Mouse (Mus musculus) embryo, embryonic 9.5 days (tissue): Measurements from ENCODE around the gene Smim15.

ENCODE experiments used
- DNase-seq: peaks from one replicate; pipeline ENCODE4 v3.0.0-alpha.2; 2017; ENCODE audit errors: extremely low spot score

The Smim15 gene

GRCm38 (mm10) chr13:108044222-108044941 lies at the start of gene Smim15:
Gene Smim15 (plus strand): TSS chr13:108044446.
- DNase-seq = peak; percentile 93

GRCm38 (mm10) chr13:107995211-107995610 lies 49.0 kb upstream of the Smim15 start:
- DNase-seq = no peak

- DNase-seq = no peak
Observed at GRCm38 (mm10) chr13:107996301-107996700, 47.9 kb upstream of the Smim15 start.

GRCm38 (mm10) chr13:108007861-108008260 lies 36.4 kb upstream of the Smim15 start:
- no peak for DNase-seq

GRCm38 (mm10) chr13:108013110-108013509 lies 31.1 kb upstream of the Smim15 start:
- no peak for DNase-seq

GRCm38 (mm10) chr13:108013839-108014238 lies 30.4 kb upstream of the Smim15 start:
- DNase-seq = no peak

- no peak for DNase-seq
Observed at GRCm38 (mm10) chr13:108015166-108015565, 29.1 kb upstream of the Smim15 start.

GRCm38 (mm10) chr13:108017349-108017748 lies 26.9 kb upstream of the Smim15 start:
- no peak for DNase-seq

GRCm38 (mm10) chr13:108025802-108026201 lies 18.4 kb upstream of the Smim15 start:
- no peak for DNase-seq

- DNase-seq = no peak
Observed at GRCm38 (mm10) chr13:108032789-108033188, 11.5 kb upstream of the Smim15 start.

- DNase-seq = no peak
Observed at GRCm38 (mm10) chr13:108039375-108039774, 4.9 kb upstream of the Smim15 start.

GRCm38 (mm10) chr13:108039902-108040301 lies 4.3 kb upstream of the Smim15 start:
- no peak for DNase-seq

- DNase-seq = no peak
Observed at GRCm38 (mm10) chr13:108040451-108040850, 3.8 kb upstream of the Smim15 start.

GRCm38 (mm10) chr13:108041358-108041757 lies 2.9 kb upstream of the Smim15 start:
- peak; percentile 75 for DNase-seq

- no peak for DNase-seq
Observed at GRCm38 (mm10) chr13:108043431-108044221, 620 bp upstream of the Smim15 start.

GRCm38 (mm10) chr13:108045646-108046045 lies 1.4 kb downstream of the Smim15 start:
- no peak for DNase-seq

- no peak for DNase-seq
Observed at GRCm38 (mm10) chr13:108046071-108046470, 1.8 kb downstream of the Smim15 start.

GRCm38 (mm10) chr13:108046891-108047290 lies 2.6 kb downstream of the Smim15 start:
- no peak for DNase-seq

- no peak for DNase-seq
Observed at GRCm38 (mm10) chr13:108047364-108047763, 3.1 kb downstream of the Smim15 start.

- no peak for DNase-seq
Observed at GRCm38 (mm10) chr13:108056896-108057295, 12.7 kb downstream of the Smim15 start.

- no peak for DNase-seq
Observed at GRCm38 (mm10) chr13:108060286-108060885, 16.1 kb downstream of the Smim15 start.

- no peak for DNase-seq
Observed at GRCm38 (mm10) chr13:108060936-108061578, 16.8 kb downstream of the Smim15 start.
